Mouse (Mus musculus) central nervous system, embryonic 14 days (tissue): ENCODE results near the gene Htr7. TPM values are rescaled to one million over a fixed set of nuclear protein-coding genes. Genes with fewer than 3 reads are reported as not detected.

Experiments used
- polyA plus RNA-seq: library from polyadenylated mRNA; depleted of rRNA; stranded (reverse); fragments of >200 nt; gene quantifications from 2 replicates; pipeline ENCODE4 v1.2.3, GENCODE M21; 2012; rRNA removed

The Htr7 gene
- polyA plus RNA-seq, result 3.9 and 4.2 TPM in 2 replicates

GRCm38 (mm10) chr19:36057231-36057811 is at the start of gene Htr7:
TSS of gene Htr7 (minus strand) at chr19:36057507.

GRCm38 (mm10) chr19:36083262-36084225 is 26.2 kb upstream of the Htr7 start, which contains the start of gene Rpp30:
TSS of gene Rpp30 (plus strand) at chr19:36083716.

Other genes starting within 250 kb of the Htr7 start
- 35.7 and 44.0 TPM in 2 replicates for gene Rpp30, start 26.2 kb upstream of the Htr7 start, polyA plus RNA-seq
- 0.02 and 0.81 TPM in 2 replicates for gene Ankrd1, start 62.6 kb upstream of the Htr7 start, polyA plus RNA-seq